Mouse (Mus musculus): Measurements from ENCODE around the gene Olfr506.
"Not testable (repeated sequence)": the region's sequence is repeated elsewhere in the genome, so short reads cannot be mapped to it uniquely, and the experiment has no call there.

The Olfr506 gene

GRCm38 (mm10) chr7:108610487-108610886 is at the start of gene Olfr506:
Gene Olfr506, plus strand, starts transcription at chr7:108610787.
- no peak for DNase-seq (ENCODE audit: low read depth)

DNA sequence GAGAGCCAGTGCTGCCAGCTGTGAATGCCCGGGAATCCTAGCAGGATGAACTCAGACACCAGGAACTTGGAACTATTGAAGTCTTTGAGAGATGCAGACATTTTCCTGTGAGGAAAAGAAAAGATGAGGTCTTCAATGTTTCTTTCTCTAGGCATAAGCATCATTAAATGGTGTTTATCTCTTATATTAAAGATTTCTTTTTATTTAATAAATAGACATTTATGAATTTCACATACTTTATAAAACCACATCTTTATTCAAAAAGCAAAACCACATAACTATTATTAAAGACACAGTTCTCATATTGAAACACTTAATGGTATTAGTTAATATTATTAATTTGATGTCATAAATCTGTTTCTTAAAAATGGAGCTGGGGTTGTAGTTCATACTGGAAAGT is 44.9 kb upstream of the Olfr506 start, which contains the start of gene Olfr504:
TSS of gene Olfr504 (minus strand) at position 101 of the 400 bp plus-strand sequence.
- no peak for DNase-seq (ENCODE audit: low read depth)

GRCm38 (mm10) chr7:108589797-108590196 is 20.8 kb upstream of the Olfr506 start:
- DNase-seq (ENCODE audit: low read depth), result no peak

- not testable (repeated sequence) for DNase-seq (ENCODE audit: low read depth)
Observed at GRCm38 (mm10) chr7:108601916-108602315, 8.7 kb upstream of the Olfr506 start.

DNA sequence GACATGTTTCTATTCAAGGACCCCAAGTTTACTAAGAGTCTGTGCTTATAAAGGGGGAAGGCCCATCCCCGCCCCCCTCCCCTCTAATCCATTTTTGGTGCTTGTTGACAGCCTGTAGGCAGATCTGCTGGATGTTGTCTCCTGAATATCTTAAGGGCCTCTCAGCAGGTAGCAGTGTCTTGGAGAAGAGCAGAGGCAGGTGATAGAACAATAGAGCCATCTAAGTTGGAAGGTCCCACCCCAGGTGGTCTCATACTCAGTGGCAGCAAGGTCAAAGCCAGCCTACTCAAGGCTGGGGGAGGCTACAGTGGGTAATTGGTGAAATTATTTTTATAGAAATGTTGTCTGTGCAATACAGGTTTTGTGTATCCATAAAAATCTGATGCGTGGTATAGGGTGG is 3.5 kb downstream of the Olfr506 start:
- no peak for DNase-seq (ENCODE audit: low read depth)

GRCm38 (mm10) chr7:108616781-108617180 is 6.2 kb downstream of the Olfr506 start:
- not testable (repeated sequence) for DNase-seq (ENCODE audit: low read depth)

DNA sequence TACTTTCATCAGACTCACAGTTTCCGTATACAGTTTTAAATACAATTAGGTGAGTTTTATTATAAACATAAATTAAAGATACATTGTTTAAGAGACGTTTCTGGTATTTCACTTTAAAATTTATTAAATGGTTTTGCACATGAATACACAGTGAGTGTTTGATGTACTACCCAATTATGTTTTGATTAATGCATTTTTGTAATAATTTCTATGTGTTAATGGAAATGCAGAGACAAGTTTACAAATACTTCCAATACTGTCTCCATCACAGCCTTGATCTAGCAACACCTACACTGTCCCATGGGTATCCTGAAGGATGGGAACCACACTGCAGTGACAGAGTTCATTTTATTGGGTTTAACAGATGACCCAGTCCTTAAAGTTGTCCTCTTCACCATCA is 10.9 kb downstream of the Olfr506 start, which contains the start of gene Olfr507:
TSS of gene Olfr507 (plus strand) at position 301 of the 400 bp plus-strand sequence.
- DNase-seq (ENCODE audit: low read depth), result no peak

DNA sequence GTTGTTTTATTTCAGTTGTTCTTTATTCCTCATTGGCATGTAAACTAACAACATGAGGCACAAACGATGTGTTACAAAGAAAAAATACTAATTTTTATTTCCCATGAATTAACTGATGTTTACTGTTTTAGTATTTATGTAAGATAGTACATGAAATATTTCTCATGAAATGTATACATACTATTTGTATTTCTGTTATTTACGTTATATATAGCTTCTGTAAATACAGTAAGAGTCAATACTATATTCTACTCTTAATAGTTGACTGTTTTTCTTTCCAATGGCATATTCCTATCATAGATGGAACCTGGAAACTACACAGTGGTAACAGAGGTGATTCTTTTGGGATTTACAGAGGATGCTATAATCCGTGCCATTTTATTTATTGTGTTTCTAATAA is 19.1 kb downstream of the Olfr506 start, which contains the start of gene Olfr508:
TSS of gene Olfr508 (plus strand) at position 301 of the 400 bp plus-strand sequence.
- no peak for DNase-seq (ENCODE audit: low read depth)

GRCm38 (mm10) chr7:108651806-108652205 is 41.2 kb downstream of the Olfr506 start, which contains the start of gene Olfr509:
Gene Olfr509, minus strand, starts transcription at chr7:108651906.
- DNase-seq (ENCODE audit: low read depth), result no peak

GRCm38 (mm10) chr7:108662419-108662818 is 51.8 kb downstream of the Olfr506 start:
- DNase-seq (ENCODE audit: low read depth), result no peak

Measured in NIH3T3 (cell line).